Mouse (Mus musculus): ENCODE results near the gene Rev1. TPM values are rescaled to one million over a fixed set of nuclear protein-coding genes. Genes with fewer than 3 reads are reported as not detected.
A peak's percentile ranks its signal among the peaks of the same experiment; 100 is the strongest.

The Rev1 gene
- total RNA-seq (2021), result 10 to 100 TPM; 16.3 to 16.6 TPM
- long read RNA-seq, experiment 1, partial matches to known transcripts, result 11 of 14 reads
- long read RNA-seq, experiment 1, other reads (novel, unspliced or antisense), result 3 of 14 reads
- long read RNA-seq, experiment 2, full-length matches to known transcripts, result 3 of 10 reads
- long read RNA-seq, experiment 2, partial matches to known transcripts, result 3 of 10 reads
- long read RNA-seq, experiment 2, other reads (novel, unspliced or antisense), result 4 of 10 reads

DNA sequence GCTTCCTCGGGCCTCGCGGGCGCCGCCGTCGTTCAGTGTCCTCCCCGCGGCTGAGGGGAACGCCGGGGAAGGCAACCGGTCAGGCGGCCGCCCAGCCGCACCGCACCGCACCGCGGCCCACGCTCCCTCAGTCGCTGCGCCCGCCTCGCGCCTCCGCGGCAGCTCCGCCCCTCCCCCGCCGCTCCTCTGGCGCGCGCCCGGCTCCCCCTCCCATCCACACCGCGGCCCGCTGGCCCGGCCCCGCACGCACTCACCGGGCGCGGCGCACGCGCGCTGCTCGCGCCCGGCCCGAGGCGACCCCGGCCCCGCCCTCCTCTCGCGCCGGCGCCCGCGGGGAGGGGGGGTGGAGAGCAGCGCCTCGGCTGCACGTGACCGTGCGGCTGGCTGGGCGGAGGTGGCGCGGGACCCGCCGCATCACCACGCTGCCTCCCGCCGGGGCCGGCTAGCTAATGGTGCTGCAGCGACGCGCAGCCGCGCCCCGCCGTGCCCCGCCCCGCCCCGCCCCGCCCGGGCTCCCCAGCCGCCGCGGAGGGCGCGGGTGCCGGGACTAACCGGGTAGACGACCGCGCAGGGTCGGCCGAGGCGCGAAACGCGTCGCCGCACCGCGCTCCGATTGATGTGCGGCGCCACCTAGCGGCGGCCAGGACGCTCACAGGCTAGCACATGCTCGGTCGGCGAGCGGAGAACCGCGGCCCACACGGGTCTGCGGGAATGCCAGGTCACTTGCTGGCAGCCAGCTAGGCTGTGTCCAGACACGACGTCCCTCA lies at the start of gene Rev1:
TSS of gene Rev1 (minus strand) at position 301 of the 767 bp plus-strand sequence.
- peak; percentile 96 for DNase-seq

DNA sequence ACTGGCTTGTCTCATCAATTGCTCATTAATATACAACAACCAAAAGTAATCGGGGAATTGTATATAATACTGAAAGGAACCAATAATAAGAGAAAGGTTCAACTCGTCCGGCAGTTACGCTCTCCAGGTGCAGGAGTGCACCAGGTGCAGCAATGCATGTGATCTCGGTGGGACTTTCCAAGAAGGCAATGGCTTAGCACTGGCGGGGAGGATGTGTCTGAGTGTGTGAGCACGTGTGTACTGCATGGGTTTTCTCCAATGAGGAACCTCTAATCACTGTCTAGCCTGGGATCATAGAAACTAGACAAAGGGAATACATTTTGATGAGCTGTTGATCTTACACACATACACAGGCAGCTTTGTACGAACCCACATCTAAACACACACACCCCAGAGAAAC lies 49.3 kb upstream of the Rev1 start:
- no peak for DNase-seq

DNA sequence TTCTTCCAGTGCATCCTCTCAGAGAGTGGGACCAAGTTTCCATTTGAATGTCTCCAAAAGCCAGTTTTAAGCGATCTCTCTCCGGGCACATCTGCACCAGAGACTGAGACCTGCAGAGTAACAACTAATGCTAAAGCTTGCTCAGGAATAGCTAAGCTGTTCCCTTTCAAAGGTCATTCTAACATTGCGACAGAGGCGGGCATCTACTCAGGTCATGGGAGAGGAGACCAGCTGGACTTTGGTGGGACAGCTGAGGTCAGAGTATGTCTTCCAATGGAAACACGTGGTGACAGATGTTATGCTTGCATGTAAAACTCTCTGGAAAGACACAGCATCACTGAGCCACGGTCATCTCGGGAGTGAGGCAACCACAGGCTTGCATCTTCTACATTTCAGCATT lies 46.5 kb upstream of the Rev1 start:
- no peak for DNase-seq

DNA sequence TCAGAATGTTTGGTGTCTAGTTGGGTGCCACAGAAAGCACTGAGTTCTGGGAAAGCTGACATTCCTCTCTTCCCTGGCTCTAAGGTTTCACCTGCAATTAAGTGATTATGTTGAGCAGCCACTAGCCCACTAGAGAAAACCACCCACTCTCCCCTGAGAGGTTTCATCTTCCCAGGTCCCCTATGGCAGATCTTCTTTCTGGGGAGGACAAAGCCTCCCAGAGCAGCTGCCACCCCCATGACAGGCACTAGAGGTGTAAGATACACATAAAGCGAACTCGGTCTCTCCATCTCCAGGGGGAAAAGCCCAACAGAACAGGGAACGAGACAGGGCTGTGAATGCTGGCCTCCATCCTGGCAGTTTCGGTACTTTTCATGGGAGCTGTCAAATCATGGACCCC lies 42.3 kb upstream of the Rev1 start:
- no peak for DNase-seq

DNA sequence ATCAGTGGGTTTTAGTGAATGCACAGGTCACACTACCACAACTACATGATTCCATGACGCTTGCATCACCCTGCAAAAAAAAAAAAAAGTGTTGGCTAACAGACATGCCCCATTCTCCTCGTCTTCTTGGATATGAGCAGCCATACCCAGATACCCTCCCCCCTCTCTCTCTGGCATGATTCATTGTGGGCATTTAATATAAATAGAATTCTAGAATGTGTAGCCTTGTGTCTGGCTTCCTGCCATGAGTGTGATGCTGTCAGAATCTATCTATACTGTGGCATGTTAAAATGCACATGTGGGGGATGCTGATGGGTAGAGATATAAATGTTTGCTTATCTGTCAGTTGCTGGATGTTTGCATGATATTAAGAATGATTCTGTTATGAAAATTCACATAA lies 36.1 kb upstream of the Rev1 start:
- DNase-seq, result no peak

DNA sequence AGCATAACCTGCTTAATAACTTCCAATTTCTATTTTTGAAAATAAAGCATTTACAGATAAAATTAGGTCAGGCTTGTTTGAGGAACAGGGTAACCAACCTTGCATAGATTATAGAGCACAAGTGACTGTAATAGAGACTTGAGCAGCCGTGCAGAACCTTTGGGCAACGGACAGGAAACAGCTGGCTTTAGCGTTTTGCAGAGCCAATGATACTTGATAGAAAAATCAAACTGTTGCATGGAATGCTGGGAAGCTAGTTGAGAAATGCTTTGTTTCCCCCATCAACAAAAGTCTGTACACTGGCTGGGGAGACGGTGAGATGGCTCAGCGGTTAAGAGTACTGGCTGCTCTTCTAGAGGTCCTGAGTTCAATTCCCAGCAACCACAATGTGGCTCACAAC lies 20.5 kb upstream of the Rev1 start:
- no peak for DNase-seq

DNA sequence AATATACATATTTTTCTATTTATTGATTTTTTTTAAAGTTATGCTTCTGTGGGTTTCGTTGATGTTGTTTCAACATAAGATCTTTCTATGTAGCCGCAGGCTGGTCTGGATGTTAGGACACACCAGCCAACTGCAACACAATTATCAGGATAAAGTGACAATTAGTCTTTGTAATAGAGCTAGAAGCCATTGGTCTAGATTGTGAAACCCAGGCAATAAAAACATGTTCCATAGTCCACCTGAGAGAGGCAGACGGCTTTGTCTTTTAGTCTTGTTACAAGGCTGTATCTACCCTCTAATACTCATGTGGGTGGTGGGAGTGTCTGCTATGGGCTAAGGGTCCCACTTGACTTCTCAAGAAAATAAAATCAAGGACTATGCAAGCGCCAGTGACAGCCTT lies 16.4 kb upstream of the Rev1 start:
- DNase-seq, result no peak

DNA sequence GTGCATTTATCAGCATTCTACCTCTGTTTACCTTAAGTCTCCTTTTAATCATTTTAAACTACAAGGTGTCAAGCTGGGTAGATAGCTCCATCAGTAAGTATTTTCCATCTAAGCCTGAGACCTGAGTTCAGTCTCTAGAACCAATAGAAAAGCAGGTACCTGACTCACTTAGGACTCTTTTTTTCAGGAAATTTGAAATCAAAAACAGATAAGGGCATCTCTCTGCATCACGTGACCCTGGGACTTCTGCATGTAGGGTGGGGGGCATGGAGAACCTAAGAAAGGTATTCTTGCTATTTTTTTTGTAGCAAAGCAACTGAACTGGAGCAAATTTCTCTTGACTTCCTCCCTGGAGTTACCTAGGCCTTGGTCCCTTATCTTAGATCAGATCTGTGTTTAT lies 11.8 kb upstream of the Rev1 start:
- DNase-seq, result no peak

DNA sequence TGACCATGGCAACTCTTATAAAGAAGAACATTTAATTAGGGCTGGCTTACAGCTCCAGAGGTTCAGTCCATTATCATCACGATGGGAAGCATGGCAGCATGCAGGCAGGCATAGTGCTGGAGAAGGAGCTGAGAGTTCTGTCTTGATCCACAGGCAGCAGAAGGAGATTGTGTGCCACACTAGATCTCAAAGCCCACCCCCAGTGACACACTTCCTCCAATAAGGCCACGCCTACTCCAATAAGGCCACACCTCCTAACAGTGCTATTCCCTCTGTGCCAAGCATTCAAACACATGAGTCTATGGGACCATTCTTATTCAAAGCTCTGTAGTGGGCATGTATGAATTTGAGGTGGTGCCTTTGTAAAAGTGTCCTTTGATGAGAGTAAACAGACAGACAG lies 11.3 kb upstream of the Rev1 start:
- no peak for DNase-seq

DNA sequence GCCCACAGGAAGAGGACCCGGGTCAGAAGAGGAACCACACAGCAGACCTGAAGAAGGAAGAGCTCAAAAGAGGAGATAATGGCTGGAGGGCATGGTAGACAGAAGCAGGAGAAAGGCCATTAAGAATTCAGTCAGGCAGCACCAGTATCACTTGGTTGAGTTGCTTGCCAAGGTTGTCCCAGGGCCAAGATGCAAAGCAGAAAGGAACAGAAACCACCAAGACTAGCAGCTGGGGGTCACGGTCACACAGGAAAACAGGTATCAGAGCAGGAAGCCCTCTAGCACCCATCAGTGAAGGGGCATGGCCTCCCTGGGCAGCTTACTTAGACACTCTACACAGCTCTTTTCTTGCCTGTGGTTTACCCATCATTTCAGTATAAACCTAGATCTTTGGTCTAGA lies 9.8 kb upstream of the Rev1 start:
- no peak for DNase-seq

DNA sequence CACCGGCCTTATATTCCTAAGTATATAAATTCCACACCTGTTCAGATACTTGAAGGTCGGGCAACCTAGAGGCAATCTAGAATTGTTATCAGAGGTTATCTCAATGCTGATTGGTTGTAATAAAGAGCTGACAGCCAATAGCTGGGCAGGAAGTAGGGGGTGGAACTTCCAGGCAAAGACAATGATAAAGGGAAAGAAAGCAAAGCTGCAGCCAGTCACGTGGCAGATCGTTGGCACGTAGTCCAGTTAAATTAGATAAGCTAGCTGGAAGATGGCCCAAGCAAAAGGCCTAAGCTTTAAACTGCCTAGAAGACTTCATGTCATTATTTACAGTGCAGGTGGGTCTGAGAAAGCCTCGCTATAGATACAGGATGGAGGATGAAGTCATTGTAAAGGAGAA lies 3.3 kb upstream of the Rev1 start:
- no peak for DNase-seq

DNA sequence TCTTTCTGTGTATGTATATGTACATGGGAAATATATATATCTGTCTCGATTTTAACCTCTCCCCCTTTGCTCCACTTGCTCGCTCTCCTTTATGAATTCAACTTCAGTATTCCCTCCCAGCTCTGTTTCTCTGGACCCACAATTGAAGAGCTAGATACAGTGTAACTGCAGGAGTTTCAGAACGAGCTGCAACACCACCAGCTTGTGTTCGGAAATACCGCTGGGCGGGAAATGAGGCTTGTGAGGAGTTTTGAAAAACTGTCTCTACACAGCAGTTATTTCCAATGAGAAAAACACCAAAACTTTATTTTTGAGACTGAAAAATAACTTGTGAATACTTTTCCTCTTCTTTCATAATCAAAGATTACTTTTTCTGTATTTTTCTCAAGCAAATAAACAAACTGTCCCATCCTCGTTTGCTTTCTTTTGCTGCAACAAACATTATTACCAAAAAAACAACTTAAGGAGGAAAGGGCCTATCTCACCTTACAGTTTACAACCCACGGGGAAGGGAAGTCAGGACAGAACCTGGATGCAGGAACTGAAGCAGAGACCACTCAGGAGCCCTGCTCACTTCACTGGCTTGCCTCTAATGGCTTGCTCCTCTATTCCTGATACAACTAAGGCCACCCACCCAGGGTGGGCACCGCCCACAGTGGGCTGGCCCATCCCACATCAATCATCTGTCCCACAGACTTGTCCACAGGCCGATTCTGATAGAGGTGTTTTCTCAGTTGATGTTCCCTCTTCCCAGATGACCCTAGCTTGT lies 1.3 kb upstream of the Rev1 start:
- DNase-seq, result no peak

DNA sequence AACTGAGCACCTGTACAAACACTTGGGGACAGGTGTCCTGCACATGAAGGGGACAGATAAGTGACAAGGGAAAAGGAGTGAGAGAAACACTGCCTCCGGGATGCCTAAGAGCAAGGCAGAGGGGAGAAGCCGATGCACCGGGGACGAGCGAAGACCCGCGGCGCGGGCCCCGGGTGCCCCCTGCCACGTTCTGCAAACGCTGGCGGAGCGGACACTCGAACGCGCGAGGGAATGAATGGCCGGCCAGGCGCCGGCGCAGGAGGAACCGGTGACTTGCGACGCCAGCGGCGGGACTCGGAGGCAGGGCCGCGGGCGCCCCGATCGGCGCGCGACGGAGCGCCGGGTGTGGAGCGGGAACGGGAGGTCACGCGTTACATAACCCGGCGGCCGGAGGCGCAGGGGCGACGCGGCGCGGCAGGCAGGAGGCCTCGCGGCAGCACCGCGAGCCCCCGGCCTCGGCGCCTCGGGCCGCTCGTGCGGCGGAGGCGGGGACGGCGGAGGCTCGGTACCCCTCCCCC lies 623 bp downstream of the Rev1 start:
- DNase-seq, result peak; percentile 62

DNA sequence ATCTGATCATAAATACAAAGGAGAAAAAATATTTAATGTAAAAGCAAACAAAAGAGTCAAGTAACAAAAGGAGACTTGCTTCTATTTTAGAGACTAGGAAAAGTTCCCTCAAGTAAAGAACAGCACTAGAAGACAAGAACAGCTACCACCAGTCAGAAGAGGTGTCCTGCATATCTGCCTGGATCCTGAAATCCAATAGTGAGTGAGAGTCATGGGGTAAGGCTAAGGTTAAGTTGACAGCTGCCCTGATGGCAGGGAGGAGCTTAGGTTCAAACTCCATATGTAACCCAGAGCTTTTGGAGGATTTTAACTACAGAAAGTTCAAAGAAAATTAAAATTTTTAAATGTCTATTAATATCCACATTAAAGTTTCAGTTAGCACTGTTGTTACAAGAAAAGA lies 2.6 kb downstream of the Rev1 start:
- DNase-seq, result no peak

DNA sequence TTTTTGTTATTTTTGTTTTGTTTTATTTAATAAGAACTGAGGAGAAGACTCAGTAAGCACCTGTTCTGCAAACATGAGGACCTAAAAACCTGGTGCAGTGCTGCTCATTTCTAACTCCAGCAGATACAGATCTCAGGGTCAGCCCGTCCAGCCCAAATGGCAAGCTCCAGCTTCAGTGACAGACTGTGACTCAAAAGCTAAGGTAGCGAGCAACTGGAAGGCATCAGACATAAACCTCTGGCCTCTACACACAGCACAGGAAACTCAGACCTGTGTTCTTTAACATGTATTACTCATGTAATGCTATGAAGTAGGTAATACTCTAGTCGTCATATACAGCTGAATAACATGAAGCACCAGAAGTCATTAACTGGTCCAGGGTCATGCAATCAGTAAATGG lies 3.2 kb downstream of the Rev1 start:
- no peak for DNase-seq

DNA sequence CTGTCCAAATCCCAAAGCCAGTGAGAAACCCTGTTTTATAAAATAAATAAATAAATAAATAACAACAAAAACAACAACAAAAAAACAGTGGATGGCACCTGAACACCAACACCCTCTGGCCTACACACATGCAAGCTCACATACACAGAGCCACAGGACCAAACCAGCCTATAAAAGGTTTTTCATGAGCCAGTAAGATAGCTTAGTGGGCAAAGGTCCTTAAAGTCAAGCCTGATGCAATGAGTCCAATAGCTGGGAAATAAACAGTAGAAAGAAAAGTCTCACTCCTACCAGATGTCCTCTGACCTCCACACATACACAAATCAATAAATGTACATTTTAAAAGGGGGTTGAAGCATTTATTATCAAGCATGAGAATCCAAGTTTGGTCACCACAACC lies 5.3 kb downstream of the Rev1 start:
- DNase-seq, result no peak

DNA sequence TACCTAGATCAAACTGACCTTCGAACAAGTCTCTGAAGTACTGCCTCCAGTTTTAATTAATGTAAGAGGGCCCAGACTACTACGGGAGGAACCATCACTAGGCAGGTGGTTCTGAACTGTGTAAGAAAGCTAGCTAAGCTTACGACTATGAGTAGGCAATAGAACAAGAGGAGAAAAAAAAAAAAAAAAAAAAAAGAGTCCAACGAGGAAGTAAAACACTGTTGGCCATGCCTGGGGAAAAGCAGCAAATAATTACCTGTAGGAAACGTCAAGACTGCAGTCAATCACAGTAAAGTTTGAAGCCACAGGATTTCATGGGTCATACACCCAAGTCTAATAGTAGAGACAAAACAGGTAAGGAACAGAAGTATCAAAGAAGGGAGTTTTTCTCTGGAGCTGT lies 8.7 kb downstream of the Rev1 start:
- no peak for DNase-seq

DNA sequence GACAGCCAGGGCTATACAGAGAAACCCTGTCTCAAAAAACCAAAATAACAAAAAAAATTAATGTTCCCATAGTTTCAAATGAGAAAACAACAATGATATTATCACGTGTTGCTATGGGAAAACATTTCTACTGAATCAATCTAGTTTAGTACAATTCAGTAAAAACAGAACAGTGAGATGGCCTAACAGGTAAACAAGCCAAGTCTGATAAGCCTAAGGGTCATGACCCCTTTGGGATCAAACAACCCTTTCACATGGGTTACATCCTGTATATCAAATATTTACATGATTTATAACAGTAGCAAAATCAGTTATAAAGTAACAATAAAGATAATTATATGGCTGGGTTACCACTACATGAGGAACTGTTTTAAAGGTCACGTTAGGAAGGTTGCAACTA lies 11.0 kb downstream of the Rev1 start:
- no peak for DNase-seq

DNA sequence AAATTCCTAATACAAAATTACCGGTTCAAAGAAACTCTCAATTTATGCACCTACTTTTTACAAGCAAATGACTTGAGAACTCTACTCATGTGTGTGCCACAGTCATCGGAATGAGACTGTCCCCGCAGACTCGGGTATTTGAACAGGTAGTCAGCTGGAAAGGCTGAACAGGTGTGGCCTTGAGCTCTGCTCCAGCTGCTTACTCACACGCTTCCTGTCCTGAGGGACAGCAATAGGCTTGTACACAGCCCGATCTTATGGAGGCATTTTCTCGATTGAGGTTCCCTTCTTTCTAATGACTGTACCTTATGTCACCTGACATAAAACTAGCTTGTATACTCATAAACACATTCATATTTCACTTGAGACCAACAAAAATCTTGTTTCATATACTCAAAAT lies 19.8 kb downstream of the Rev1 start:
- DNase-seq, result no peak

DNA sequence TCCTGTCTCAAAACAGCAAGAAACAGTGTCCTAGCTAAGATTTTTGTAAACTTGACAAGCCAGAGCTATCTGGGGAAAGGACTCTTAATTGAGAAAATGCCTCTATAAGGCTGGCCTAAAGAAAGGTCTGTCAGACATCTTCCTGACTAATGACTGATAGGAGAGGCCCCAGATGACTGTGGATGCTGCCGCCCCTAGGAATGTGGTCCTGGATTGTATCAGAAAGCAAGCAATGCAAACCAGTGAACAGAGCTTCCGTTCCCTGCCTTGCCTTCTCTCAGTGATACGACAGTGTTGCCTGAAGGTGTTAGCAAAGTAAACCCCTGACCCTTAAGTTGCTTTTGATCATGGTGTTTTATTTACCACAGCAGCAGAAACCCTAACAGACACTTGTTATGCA lies 25.8 kb downstream of the Rev1 start:
- DNase-seq, result no peak

DNA sequence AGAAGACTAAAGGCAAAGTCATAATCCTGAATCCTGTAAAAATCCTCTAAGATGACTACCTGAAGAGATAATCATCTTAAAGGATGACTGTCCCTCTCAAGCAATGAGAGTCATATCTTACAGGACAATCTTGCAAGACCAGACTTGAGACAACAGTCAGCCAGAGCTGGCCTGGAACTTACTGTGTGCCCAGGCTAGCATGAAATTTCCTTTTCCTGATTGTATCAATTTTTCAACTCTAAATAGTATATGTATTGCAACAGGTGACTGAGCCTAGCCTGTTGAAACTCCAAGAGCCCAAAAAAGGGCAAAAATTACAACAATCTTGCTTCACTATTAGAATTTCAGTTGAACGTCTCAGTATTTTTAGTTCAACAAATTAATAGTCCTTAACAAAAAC lies 26.4 kb downstream of the Rev1 start:
- DNase-seq, result no peak

DNA sequence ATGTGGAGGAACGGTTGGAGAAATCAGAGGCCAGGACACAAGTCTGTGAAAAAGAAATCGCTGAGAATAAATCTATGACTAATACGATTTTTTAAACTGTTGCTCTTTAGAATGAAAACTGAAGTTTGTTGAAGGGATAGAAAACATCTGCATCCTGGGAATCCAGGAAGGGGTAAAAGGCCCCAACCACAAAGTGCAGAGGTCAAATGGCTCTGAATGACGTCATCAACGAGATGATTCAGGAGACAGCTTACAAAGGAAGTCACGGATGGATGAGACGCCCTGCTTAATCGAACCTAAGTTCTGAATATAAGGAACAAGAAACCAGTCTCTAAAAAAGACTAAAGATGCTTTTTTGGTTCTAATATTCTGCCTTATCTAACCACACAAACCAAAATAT lies 48.3 kb downstream of the Rev1 start:
- no peak for DNase-seq

DNA sequence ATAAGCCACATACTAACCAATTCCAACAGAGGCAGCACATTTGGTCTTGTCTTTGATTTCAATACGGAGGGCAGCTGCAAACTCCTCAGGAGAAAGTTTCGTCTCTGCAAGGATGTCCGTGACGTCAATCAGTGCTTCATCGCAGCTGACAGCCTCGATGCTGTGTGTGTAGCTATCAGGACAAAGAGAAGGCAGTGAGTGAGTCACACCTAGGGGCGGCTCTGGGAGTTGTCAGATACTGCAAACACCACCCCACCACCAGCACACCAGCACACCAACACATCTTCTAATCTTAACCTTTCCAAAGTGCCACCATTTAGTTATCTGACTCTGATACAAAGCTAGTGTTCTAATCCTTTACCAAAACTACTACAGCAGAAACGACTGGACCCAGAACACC lies 58.3 kb downstream of the Rev1 start:
- no peak for DNase-seq

All from gastrocnemius, postnatal 25 days (tissue).